Mouse (Mus musculus): Measurements from ENCODE around the gene Afap1. TPM values are rescaled to one million over a fixed set of nuclear protein-coding genes. Genes with fewer than 3 reads are reported as not detected.

Afap1 gene
- polyA plus RNA-seq, 1 experiment from 2014 or later: 21.3 TPM

DNA sequence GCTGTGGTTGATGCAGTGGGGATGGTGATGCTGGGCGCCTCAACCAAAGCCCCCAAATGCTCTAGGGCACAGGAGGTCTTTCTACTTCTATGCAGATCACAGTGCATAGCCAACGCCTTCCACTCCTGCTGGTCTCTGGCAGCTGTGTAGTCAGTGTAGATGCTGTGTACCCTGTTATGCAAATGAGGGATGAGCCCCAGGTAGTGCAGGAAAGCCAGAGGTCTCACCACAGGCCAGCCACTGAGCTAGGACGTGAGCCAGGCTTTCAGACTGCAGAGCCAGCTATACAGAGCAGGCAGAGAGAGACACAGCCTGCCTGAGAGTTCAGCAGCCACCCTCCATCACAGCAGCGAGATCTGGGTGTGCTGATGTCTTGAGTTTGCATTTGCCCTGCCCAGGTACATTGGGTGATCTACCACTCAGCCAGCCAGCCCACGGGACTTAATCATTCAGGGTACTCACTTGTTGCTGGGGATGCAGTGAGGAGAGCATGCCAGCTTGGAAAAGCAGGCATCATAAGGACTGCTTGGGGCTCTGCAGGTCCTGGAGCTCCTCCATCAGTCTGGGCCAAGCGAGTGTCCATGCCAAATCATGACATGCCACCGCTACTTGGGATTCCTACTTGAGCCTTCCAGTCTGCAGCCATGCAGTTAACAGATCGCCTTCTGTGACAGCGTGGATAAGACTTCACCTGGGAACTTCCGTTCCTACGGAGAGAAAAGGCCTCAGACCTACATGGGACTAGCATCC, 97.0 kb downstream of the Afap1 start:
- no peaks in the 10 kb centered on the region for H3K4me1 ChIP-seq (ENCODE audit: control insufficient read depth, insufficient read depth, low read length)
- H3K27me3 ChIP-seq (ENCODE audit: control insufficient read depth, insufficient read depth, low read length): no peaks in the 10 kb centered on the region
- H3K36me3 ChIP-seq (ENCODE audit: control insufficient read depth, insufficient read depth, low read length): peaks cover 40% of the 10 kb centered on the region
- no peak overlapping the region for H3K4me3 ChIP-seq (ENCODE audit: low read depth, low read length)
- H3K4me2 ChIP-seq (replicated peaks; ENCODE audit: low read depth, low read length): no peak overlapping the region
- H3K9ac ChIP-seq (replicated peaks; ENCODE audit: low read depth, low read length): no peak overlapping the region
- no peak overlapping the region for H3K27ac ChIP-seq (ENCODE audit: low read length)
- H3K9me3 ChIP-seq (ENCODE audit: control insufficient read depth, low read depth, low read length): no peaks in the 10 kb centered on the region
- no peak for ATAC-seq (ENCODE audit: insufficient number of reproducible peaks, insufficient read depth, low FRiP score, low read depth)
- WGBS: 83% methylated on average over 11 of the region's 11 CpGs

DNA sequence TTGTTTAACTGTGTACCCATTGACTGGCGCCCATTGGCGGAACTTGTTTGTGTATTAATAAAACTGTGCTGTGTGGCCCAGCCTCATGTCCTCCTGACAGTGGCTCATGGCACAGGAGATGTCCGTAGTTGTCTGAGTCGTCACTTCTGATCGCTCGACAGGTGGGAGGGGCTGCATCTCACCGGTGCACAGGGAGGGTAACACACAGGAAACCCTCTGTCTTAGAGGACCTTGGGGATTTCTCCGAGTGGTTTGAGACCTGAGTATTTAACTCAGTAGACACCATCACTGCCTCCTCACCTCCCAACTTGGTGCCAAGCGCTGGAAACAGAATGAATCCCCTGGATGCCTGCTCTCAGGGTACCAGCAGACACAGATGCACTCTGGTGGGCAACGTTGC, 110.7 kb downstream of the Afap1 start:
- Histone ChIP-seq H3K9ac (replicated peaks; ENCODE audit: low read depth, low read length) (no peak overlapping the region), H3K36me3 (ENCODE audit: control insufficient read depth, insufficient read depth, low read length) (peaks cover 15% of the 10 kb centered on the region; the same call in 1 of the 2 replicates), H3K4me1 (ENCODE audit: control insufficient read depth, insufficient read depth, low read length) (no peaks in the 10 kb centered on the region), H3K27ac (ENCODE audit: low read length) (no peak overlapping the region), H3K27me3 (ENCODE audit: control insufficient read depth, insufficient read depth, low read length) (no peaks in the 10 kb centered on the region), H3K4me3 (ENCODE audit: low read depth, low read length) (no peak overlapping the region), H3K9me3 (ENCODE audit: control insufficient read depth, low read depth, low read length) (no peaks in the 10 kb centered on the region), H3K4me2 (replicated peaks; ENCODE audit: low read depth, low read length) (no peak overlapping the region)
- WGBS: 83% methylated on average over 10 of the region's 10 CpGs
- ATAC-seq (ENCODE audit: insufficient number of reproducible peaks, insufficient read depth, low FRiP score, low read depth): no peak

DNA sequence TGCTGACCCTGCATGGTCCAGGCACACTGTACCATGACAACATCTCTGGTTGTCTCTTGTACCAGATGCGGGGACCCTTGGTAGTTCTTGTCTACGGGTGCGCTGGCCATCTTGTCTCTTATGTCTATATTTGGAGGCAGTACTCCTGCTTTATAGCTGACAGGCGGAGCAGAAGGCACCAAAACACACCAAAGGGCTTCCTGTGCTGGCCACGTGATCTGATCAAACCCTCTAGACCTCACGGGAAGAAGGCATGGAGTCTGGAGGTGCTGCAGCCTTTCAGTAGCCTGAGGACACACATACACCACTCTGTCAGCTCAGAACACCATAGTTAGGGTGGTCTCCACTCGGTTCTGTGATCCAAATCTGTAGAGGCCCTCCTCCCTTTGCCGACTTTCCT, 113.0 kb downstream of the Afap1 start:
- H3K4me2 ChIP-seq (replicated peaks; ENCODE audit: low read depth, low read length): no peak overlapping the region
- no peaks in the 10 kb centered on the region for H3K4me1 ChIP-seq (ENCODE audit: control insufficient read depth, insufficient read depth, low read length)
- H3K9me3 ChIP-seq (ENCODE audit: control insufficient read depth, low read depth, low read length): no peaks in the 10 kb centered on the region
- ATAC-seq (ENCODE audit: insufficient number of reproducible peaks, insufficient read depth, low FRiP score, low read depth): no peak
- no peak overlapping the region for H3K9ac ChIP-seq (replicated peaks; ENCODE audit: low read depth, low read length)
- 70% methylated on average over 8 of the region's 8 CpGs for WGBS
- no peak overlapping the region for H3K27ac ChIP-seq (ENCODE audit: low read length)
- H3K36me3 ChIP-seq (ENCODE audit: control insufficient read depth, insufficient read depth, low read length): peaks cover 6% of the 10 kb centered on the region; the same call in 1 of the 2 replicates
- H3K4me3 ChIP-seq (ENCODE audit: low read depth, low read length): no peak overlapping the region
- H3K27me3 ChIP-seq (ENCODE audit: control insufficient read depth, insufficient read depth, low read length): no peaks in the 10 kb centered on the region

DNA sequence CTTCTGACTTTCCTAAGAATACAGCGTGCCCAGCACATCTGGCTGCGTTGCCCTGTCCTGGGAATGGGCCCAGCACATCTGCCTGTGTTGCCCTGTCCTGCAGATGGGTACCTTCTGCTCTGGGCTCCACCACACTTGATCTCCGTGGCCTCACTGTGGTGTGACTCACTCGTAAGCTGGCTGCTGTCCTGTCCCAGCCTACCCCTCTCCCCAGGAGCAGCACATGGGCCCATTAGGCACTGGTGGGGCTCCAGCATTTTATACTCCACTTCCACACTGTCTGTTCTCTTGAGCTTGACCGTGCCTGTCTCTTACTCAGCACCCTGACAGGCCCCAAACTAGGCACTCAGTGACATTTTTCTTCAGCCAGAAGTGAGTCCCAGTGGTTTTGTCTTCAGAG, 113.5 kb downstream of the Afap1 start:
- peaks cover 2% of the 10 kb centered on the region; the same call in 1 of the 2 replicates for H3K36me3 ChIP-seq (ENCODE audit: control insufficient read depth, insufficient read depth, low read length)
- no peak overlapping the region for H3K4me3 ChIP-seq (ENCODE audit: low read depth, low read length)
- H3K9ac ChIP-seq (replicated peaks; ENCODE audit: low read depth, low read length): no peak overlapping the region
- WGBS: 75% methylated on average over 5 of the region's 5 CpGs
- no peak overlapping the region for H3K27ac ChIP-seq (ENCODE audit: low read length)
- ATAC-seq (ENCODE audit: insufficient number of reproducible peaks, insufficient read depth, low FRiP score, low read depth): no peak
- H3K9me3 ChIP-seq (ENCODE audit: control insufficient read depth, low read depth, low read length): no peaks in the 10 kb centered on the region
- no peak overlapping the region for H3K4me2 ChIP-seq (replicated peaks; ENCODE audit: low read depth, low read length)
- no peaks in the 10 kb centered on the region for H3K27me3 ChIP-seq (ENCODE audit: control insufficient read depth, insufficient read depth, low read length)
- no peaks in the 10 kb centered on the region for H3K4me1 ChIP-seq (ENCODE audit: control insufficient read depth, insufficient read depth, low read length)

DNA sequence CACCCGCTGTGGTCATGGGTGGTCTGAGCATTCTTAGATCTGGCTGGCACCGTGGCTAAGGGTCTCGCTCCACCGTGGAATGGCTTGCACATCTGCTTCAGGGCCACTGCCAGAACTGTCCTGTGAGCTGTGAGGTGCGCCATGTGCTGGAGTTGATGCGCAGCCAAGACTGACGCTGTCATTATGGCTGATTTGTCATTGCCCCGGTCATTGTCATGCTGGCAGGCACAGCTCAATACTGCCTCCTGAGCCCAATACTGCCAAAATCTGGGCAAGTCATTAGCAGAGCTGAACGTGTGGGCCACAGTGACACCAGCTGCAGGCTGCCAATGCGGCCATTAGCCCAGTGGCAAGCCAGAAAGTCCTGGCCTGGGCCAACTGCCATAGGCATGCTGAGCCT, 114.5 kb downstream of the Afap1 start:
- no peaks in the 10 kb centered on the region for H3K9me3 ChIP-seq (ENCODE audit: control insufficient read depth, low read depth, low read length)
- H3K4me2 ChIP-seq (replicated peaks; ENCODE audit: low read depth, low read length): no peak overlapping the region
- no peaks in the 10 kb centered on the region for H3K36me3 ChIP-seq (ENCODE audit: control insufficient read depth, insufficient read depth, low read length)
- no peaks in the 10 kb centered on the region for H3K4me1 ChIP-seq (ENCODE audit: control insufficient read depth, insufficient read depth, low read length)
- H3K27ac ChIP-seq (ENCODE audit: low read length): no peak overlapping the region
- H3K9ac ChIP-seq (replicated peaks; ENCODE audit: low read depth, low read length): no peak overlapping the region
- H3K27me3 ChIP-seq (ENCODE audit: control insufficient read depth, insufficient read depth, low read length): no peaks in the 10 kb centered on the region
- WGBS: 84% methylated on average over 10 of the region's 10 CpGs
- H3K4me3 ChIP-seq (ENCODE audit: low read depth, low read length): no peak overlapping the region
- ATAC-seq (ENCODE audit: insufficient number of reproducible peaks, insufficient read depth, low FRiP score, low read depth): no peak

DNA sequence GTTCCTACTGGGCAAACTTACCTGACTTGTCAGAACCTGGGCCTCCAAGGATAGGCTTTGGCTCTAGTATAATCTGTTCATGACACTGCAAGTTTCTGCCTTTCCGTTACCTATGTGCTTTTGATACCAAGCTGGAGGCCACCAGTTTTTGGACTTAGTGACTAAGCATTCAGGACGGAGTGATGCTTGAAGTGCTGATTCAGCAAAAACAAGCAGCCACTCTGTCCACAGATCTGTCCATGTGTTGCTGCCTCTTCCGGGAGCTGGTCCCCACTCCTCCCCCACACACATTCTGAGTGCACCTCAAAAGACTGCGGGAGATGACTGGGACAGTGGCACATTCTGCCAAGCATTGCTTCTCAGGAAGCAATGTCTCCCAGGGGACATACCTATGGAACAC, 116.3 kb downstream of the Afap1 start:
- H3K9ac ChIP-seq (replicated peaks; ENCODE audit: low read depth, low read length): no peak overlapping the region
- no peaks in the 10 kb centered on the region for H3K9me3 ChIP-seq (ENCODE audit: control insufficient read depth, low read depth, low read length)
- H3K27ac ChIP-seq (ENCODE audit: low read length): no peak overlapping the region
- H3K4me3 ChIP-seq (ENCODE audit: low read depth, low read length): no peak overlapping the region
- ATAC-seq (ENCODE audit: insufficient number of reproducible peaks, insufficient read depth, low FRiP score, low read depth): no peak
- H3K4me1 ChIP-seq (ENCODE audit: control insufficient read depth, insufficient read depth, low read length): no peaks in the 10 kb centered on the region; the same call in 1 of the 2 replicates
- no peaks in the 10 kb centered on the region for H3K27me3 ChIP-seq (ENCODE audit: control insufficient read depth, insufficient read depth, low read length)
- WGBS: 79% methylated on average over 4 of the region's 4 CpGs
- H3K4me2 ChIP-seq (replicated peaks; ENCODE audit: low read depth, low read length): no peak overlapping the region
- no peaks in the 10 kb centered on the region for H3K36me3 ChIP-seq (ENCODE audit: control insufficient read depth, insufficient read depth, low read length)

DNA sequence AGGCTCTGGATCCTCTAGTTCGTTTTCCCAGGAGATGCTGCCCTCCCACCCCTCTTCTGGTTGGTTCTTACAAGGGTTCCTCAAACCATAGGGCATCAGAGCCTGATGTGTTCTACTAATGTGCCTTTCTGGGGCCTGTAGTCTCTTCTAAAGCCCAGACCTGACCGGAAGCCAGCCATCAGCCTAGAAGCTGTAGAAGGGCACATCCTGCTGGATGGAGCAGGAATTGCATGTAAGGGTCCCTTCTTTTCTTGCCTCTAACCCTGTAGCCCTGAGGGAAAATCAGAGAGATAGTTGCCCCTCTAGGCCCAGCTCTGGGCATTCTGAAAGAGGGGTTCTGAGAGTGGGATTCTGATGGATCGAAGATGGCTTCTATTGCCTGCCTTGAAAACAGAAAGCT, 125.2 kb downstream of the Afap1 start:
- Histone ChIP-seq H3K9me3 (ENCODE audit: control insufficient read depth, low read depth, low read length) (no peaks in the 10 kb centered on the region), H3K9ac (replicated peaks; ENCODE audit: low read depth, low read length) (no peak overlapping the region), H3K27me3 (ENCODE audit: control insufficient read depth, insufficient read depth, low read length) (no peaks in the 10 kb centered on the region), H3K36me3 (ENCODE audit: control insufficient read depth, insufficient read depth, low read length) (no peaks in the 10 kb centered on the region; the same call in none of the 2 replicates), H3K4me1 (ENCODE audit: control insufficient read depth, insufficient read depth, low read length) (no peaks in the 10 kb centered on the region; the same call in 1 of the 2 replicates), H3K27ac (ENCODE audit: low read length) (no peak overlapping the region), H3K4me2 (replicated peaks; ENCODE audit: low read depth, low read length) (no peak overlapping the region), H3K4me3 (ENCODE audit: low read depth, low read length) (no peak overlapping the region)
- WGBS: 83% methylated on average over 3 of the region's 3 CpGs
- no peak for ATAC-seq (ENCODE audit: insufficient number of reproducible peaks, insufficient read depth, low FRiP score, low read depth)

DNA sequence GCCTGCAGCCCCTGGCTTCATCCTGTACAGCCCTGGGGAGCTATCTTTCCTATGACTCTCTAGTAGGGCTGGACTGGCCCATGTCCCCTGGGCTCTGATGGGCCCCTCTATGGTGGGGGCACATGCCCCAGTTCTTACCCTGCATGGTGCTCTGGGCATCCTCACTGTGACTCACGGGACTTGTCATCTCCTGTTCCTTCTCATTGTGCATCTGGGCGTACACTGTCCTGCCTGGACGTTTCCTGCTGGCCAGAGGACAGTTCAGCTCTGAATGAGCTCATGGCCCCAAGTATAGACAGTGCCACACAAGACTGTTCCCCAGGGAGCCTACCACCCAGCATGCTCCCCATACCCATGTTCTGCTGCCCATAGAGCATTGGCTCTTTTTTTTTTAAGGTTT, 128.0 kb downstream of the Afap1 start:
- Histone ChIP-seq H3K4me3 (ENCODE audit: low read depth, low read length) (no peak overlapping the region), H3K36me3 (ENCODE audit: control insufficient read depth, insufficient read depth, low read length) (no peaks in the 10 kb centered on the region; the same call in none of the 2 replicates), H3K4me2 (replicated peaks; ENCODE audit: low read depth, low read length) (no peak overlapping the region), H3K9ac (replicated peaks; ENCODE audit: low read depth, low read length) (no peak overlapping the region), H3K27ac (ENCODE audit: low read length) (no peak overlapping the region), H3K27me3 (ENCODE audit: control insufficient read depth, insufficient read depth, low read length) (no peaks in the 10 kb centered on the region), H3K4me1 (ENCODE audit: control insufficient read depth, insufficient read depth, low read length) (no peaks in the 10 kb centered on the region), H3K9me3 (ENCODE audit: control insufficient read depth, low read depth, low read length) (no peaks in the 10 kb centered on the region)
- WGBS: 83% methylated on average over 3 of the region's 3 CpGs
- ATAC-seq (ENCODE audit: insufficient number of reproducible peaks, insufficient read depth, low FRiP score, low read depth): no peak

DNA sequence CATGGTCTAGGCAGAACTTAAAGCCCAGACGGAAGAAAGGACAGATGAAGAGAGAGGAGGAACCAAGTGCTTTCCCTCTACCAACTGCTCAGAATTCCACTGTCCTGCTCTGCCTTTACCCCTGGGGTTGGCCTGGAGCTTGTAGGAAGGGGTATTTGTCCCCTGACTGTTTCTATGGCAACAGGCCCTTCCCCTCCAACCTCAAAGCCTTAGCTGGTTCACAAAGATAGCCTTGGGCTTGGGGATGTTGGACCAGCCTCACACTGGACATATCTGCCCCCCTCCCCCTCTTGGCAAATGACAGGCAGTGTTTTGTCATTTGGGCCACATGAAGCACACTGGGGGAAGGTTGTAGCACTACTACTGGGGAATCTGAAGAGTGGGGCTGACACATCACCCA, 129.2 kb downstream of the Afap1 start:
- H3K36me3 ChIP-seq (ENCODE audit: control insufficient read depth, insufficient read depth, low read length): no peaks in the 10 kb centered on the region; the same call in none of the 2 replicates
- H3K4me1 ChIP-seq (ENCODE audit: control insufficient read depth, insufficient read depth, low read length): no peaks in the 10 kb centered on the region
- no peak overlapping the region for H3K4me3 ChIP-seq (ENCODE audit: low read depth, low read length)
- no peak overlapping the region for H3K4me2 ChIP-seq (replicated peaks; ENCODE audit: low read depth, low read length)
- no peak overlapping the region for H3K27ac ChIP-seq (ENCODE audit: low read length)
- no peak overlapping the region for H3K9ac ChIP-seq (replicated peaks; ENCODE audit: low read depth, low read length)
- no peaks in the 10 kb centered on the region for H3K27me3 ChIP-seq (ENCODE audit: control insufficient read depth, insufficient read depth, low read length)
- WGBS: 92% methylated on average over 1 of the region's 1 CpGs
- no peaks in the 10 kb centered on the region for H3K9me3 ChIP-seq (ENCODE audit: control insufficient read depth, low read depth, low read length)
- no peak for ATAC-seq (ENCODE audit: insufficient number of reproducible peaks, insufficient read depth, low FRiP score, low read depth)
